Mouse (Mus musculus) lung, postnatal 14 days (tissue): ENCODE results near the gene Aff3.

ENCODE experiments used
- DNase-seq: peaks from one replicate; pipeline ENCODE4 v3.0.0; 2021

Aff3 gene

GRCm38 (mm10) chr1:38536929-38537540 lies 127.7 kb downstream of the Aff3 start:
- no peak for DNase-seq

- no peak for DNase-seq
Observed at GRCm38 (mm10) chr1:38532581-38532980, 132.2 kb downstream of the Aff3 start.

GRCm38 (mm10) chr1:38528607-38529006 lies 136.1 kb downstream of the Aff3 start:
- DNase-seq: no peak

DNA sequence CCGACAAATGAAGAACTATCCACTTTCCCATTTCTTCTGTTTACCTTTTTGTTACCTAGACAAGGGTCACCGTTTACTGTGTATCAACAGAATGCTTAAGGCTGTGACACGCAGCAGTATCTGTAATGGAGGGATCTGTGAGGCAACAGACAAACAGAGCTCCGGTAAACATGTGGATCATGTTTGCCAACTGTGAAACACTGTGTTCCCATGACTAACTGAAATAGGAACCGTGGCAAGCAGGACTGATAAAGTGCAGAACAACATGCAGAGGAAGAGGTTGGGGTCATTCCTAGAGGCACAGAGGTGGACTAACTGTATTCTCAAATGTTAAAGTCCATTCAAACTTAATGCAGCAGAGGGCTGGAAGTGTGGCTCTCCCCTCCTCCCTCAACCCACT lies 138.2 kb downstream of the Aff3 start:
- DNase-seq: no peak

GRCm38 (mm10) chr1:38521651-38522050 lies 143.1 kb downstream of the Aff3 start:
- no peak for DNase-seq

DNA sequence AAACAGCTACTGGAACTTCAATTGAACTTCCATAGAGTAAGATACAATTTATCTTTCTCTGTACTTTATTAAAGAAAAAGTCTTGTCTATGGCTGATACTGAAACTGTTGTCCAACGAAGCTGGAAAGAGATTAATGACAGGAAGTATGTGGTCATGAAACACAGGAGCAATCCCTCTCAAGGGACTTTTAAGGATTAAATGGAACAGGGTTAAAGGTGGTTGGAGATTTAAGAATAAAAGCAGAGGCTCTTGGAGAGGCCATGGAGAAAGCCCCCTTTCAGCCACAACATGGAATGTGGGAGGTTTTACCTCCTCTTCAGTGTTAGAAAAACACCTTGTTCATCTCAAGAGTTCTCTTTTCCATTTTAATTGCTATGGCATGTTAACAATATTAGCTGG lies 148.5 kb downstream of the Aff3 start:
- DNase-seq: no peak

- DNase-seq: no peak
Observed at GRCm38 (mm10) chr1:38514634-38515011, 150.1 kb downstream of the Aff3 start.

DNA sequence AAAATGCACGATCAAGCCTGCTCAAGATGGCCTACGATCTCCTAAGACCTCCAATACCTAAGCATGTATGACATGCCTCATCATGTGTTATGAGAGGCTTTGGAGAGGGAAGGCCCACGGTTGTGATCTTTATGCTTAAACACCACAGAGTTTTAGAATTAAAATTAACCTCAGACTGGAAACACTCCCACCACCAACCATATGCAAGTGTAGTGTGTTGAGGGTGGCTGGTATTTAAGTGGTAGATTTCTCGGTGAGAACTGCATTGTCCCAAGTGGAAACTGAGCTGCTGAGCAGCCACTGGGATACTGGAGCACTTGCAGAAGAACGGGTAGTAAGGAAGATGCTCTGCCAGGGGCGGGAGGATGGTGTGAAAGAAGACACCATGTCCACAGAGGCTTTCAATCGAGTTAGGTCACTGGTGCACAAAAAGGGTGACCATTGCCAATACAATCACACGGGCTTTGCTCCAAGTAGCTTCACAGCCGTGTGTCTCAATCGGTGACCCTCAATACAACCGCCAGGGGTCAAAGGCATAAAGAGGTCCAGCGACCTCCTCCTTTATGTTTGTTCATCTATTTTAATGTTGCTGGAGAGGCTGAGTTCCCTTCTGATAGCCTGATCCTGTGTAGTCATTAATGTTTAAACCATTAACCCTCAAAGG lies 150.7 kb downstream of the Aff3 start:
- DNase-seq: no peak

- no peak for DNase-seq
Observed at GRCm38 (mm10) chr1:38512258-38513081, 152.3 kb downstream of the Aff3 start.

- DNase-seq: no peak
Observed at GRCm38 (mm10) chr1:38511076-38511475, 153.7 kb downstream of the Aff3 start.

DNA sequence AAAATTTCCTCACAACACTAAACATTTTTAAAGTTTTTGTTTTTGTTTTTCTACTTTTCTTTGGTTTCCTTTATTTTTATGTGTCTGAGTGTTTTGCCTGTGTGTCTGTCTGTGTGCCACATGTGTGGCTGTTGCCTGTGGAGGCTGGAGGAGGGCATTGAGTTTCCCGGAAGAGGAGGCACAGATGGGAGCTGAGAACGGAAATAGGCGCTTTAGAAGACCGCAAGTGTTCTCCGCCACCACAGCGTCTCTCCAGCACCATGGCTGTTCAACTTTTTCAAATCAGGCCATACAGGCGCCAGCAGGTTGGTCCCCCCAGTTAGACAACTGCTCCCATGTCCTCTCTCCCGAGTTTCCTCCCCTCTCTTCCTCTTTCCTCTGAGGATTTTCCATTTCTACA lies 155.5 kb downstream of the Aff3 start:
- DNase-seq: no peak

DNA sequence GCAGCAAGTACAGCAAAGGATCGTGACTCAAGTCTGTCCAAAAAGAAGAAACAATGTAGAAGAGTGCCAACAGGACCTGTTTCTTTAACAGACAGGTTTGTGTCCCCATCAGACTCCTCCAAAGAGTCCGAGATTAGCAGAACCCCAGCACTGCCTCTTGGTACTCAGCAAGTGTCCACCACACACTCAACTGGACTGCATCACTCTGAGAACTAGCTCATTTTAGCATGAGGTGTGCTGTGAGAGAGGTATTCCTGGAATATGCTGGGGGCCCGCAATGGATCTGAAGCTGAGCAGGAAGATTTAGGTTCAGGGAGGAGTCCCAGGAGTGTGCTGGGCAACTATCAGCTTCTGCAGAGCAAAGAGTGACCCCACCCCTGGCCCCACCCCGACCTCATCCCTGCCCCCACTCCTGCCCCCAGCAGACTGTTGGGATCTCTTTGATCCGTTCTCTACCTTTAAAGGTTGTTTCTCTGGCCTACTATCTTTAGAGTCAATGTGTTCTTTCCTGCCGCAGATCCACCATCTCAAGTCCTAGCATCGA lies 157.0 kb downstream of the Aff3 start:
- no peak for DNase-seq

GRCm38 (mm10) chr1:38506396-38506795 lies 158.4 kb downstream of the Aff3 start:
- DNase-seq: no peak

GRCm38 (mm10) chr1:38503431-38504089 lies 161.2 kb downstream of the Aff3 start:
- no peak for DNase-seq

DNA sequence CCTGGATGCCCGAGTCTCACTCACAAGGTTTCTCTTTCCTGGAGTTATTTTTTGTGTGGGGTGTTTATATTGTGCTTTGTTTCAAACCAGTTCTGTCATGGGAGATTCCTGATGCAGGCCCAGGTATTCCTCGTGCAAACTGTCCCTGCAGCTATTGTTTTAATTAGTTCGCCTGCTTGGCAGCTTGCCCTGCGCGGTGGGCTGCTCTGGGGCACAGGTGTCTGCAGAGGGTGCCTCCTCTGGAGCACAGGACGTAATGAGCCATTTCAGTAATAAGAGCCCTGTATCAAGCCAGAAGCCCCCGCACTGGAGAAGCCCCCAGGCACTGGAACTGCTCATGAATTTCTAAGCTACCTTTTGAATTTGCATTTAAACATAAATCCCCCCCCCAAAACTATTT lies 162.0 kb downstream of the Aff3 start:
- no peak for DNase-seq

DNA sequence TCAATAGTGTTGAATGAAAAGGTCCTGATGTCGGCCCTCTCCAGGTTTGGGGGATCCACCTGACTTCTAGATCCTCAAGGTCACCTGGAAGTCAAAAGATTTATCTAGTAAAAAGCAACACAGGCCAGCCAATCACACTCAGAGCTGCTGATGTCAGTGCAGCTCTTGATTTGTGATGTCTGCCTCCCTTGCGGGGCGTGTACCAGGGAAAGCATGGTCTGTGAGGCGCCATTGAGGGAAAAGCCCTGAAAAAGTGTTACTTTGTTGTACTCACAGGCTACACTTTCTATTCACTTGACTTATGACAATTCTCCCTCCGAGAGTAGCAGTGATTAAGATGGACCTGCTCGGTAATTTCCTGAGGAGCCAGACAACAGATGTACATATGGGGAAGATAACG lies 163.5 kb downstream of the Aff3 start:
- no peak for DNase-seq

GRCm38 (mm10) chr1:38499500-38499899 lies 165.3 kb downstream of the Aff3 start:
- no peak for DNase-seq

- no peak for DNase-seq
Observed at GRCm38 (mm10) chr1:38497576-38497975, 167.2 kb downstream of the Aff3 start.

- no peak for DNase-seq
Observed at GRCm38 (mm10) chr1:38496886-38497528, 167.7 kb downstream of the Aff3 start.

DNA sequence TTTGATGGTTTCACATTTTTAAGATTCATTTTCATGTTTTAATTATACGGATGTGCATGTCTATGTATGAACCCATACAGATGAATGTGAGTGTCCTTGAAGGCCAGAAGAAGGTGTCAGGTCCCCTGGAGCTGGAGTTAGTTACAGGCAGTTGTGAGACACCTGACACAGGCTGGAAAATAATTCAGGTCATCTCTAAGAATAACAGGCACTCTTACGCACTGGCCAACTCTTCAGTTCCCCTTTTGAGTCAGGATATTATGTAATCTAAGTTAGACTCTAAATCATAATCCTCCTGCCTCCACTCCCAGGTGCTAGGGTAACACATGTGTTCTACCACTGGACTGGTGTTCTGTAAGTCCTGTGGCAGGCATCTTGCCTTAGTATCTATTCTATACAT lies 169.5 kb downstream of the Aff3 start:
- DNase-seq: no peak

- DNase-seq: no peak
Observed at GRCm38 (mm10) chr1:38489733-38490132, 175.0 kb downstream of the Aff3 start.

GRCm38 (mm10) chr1:38488667-38489210 lies 176.0 kb downstream of the Aff3 start:
- DNase-seq: no peak
